Mouse (Mus musculus) MEL (cell line): ENCODE results near the gene Umad1.

Source experiments
- CTCF ChIP-seq, 3 experiments: IDR thresholded peaks in 2 of 3; conservative IDR thresholded peaks in 1 of 3; 2 replicates each; pipeline ENCODE4 v1.5.1; 2011 to 2012; ENCODE audit warnings: low read length in 3 of 3, low read depth in 2 of 3, mild to moderate bottlenecking in 2 of 3, improper control_type of control experiment in 1 of 3, inconsistent platforms in 1 of 3, mixed read lengths in 1 of 3, moderate library complexity in 1 of 3; ENCODE audit not compliant: control insufficient read depth in 1 of 3, insufficient read depth in 1 of 3, poor library complexity in 1 of 3, severe bottlenecking in 1 of 3
- E2F4 ChIP-seq: IDR thresholded peaks from 2 replicates; pipeline ENCODE4 v1.6.1; 2011; ENCODE audit warnings: low read depth, low read length, improper control_type of control experiment, borderline replicate concordance
- ETS1 ChIP-seq: IDR thresholded peaks from 2 replicates; pipeline ENCODE4 v1.6.1; 2012; ENCODE audit warnings: low read depth, mild to moderate bottlenecking, inconsistent platforms, low read length, improper control_type of control experiment, moderate library complexity
- KAT2A ChIP-seq: conservative IDR thresholded peaks from 2 replicates; pipeline ENCODE4 v1.6.1; 2012; ENCODE audit warnings: low read depth, low read length, improper control_type of control experiment, inconsistent platforms
- MYC ChIP-seq: IDR thresholded peaks from 2 replicates; pipeline ENCODE4 v1.6.1; 2011; ENCODE audit warnings: low read depth, mild to moderate bottlenecking, low read length, improper control_type of control experiment, moderate library complexity
- POLR2A ChIP-seq, 2 experiments: IDR thresholded peaks; 2 replicates each; pipeline ENCODE4 v1.6.1; 2011 to 2012; ENCODE audit warnings: low read length in 2 of 2, mild to moderate bottlenecking in 2 of 2, control low read depth in 1 of 2, improper control_type of control experiment in 1 of 2, low read depth in 1 of 2, moderate library complexity in 1 of 2; ENCODE audit not compliant: control insufficient read depth in 1 of 2, insufficient read depth in 1 of 2, poor library complexity in 1 of 2
- USF1 ChIP-seq: IDR thresholded peaks from 2 replicates; pipeline ENCODE4 v1.6.1; 2014; ENCODE audit warnings: low read depth, mild to moderate bottlenecking, inconsistent platforms, low read length, improper control_type of control experiment, moderate library complexity
- ZKSCAN1 ChIP-seq: IDR thresholded peaks from 2 replicates; pipeline ENCODE4 v1.6.1; 2012; ENCODE audit warnings: low read depth, mild to moderate bottlenecking, inconsistent platforms, low read length, improper control_type of control experiment, moderate library complexity
- ZNF384 ChIP-seq: IDR thresholded peaks from 2 replicates; pipeline ENCODE4 v1.6.1; 2012; ENCODE audit warnings: low read depth, mild to moderate bottlenecking, inconsistent platforms, low read length, improper control_type of control experiment

DNA sequence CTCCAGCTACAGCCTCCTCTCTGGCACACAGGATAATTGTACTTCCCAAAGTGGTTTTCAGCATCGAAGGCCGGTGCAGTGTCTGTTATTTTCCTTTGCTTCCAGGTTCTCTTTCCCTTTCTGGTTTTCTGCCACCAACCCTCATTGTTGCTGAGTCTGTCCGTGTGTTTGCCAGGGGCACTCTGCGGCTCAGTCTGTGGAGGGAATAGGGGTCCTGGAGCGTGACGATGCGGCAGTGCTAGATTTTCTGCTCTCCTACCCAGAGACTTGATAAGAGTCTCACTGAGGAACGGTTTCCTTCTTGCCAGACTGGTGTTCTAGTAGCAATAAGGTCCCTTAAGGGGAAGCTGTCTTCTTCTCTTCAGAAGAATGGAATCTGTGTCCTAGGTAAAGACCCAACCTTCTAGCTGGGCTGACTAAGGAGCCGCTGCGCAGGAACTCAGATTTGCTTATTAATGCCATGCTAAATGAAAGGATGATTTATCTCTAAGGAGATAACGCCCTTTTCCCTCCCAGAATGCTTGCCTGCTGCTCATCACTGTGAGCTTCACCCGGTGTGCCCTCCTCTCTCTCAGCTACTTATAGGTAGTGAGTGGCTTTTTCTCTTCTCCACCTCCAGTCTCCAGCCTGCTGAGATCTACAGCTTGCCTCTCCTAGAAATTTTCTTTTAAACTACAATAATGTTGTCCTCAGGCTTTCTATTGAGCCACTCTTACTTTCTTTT, 105.1 kb downstream of the Umad1 start:
- no peak for TF ChIP-seq MYC
- no peak for TF ChIP-seq E2F4
- TF ChIP-seq CTCF (IDR thresholded peaks at IDR 0.05 in 2 of 3, conservative IDR thresholded peaks at IDR 0.05 in 1 of 3; ENCODE audit: control insufficient read depth in 1 of 3, insufficient read depth in 1 of 3, low read depth in 2 of 3, low read length in 3 of 3, poor library complexity in 1 of 3, severe bottlenecking in 1 of 3) = no peak
- TF ChIP-seq POLR2A (IDR thresholded peaks at IDR 0.05; ENCODE audit: control insufficient read depth in 1 of 2, insufficient read depth in 1 of 2, low read depth in 1 of 2, low read length in 2 of 2, poor library complexity in 1 of 2) = no peak
- TF ChIP-seq KAT2A = no peak
- no peak for TF ChIP-seq USF1
- no peak for TF ChIP-seq ETS1
- TF ChIP-seq ZKSCAN1 = no peak
- no peak for TF ChIP-seq ZNF384
